Mouse (Mus musculus): ENCODE measurements around the gene Carns1.
A peak's percentile ranks its signal among the peaks of the same experiment; 100 is the strongest.

The Carns1 gene

GRCm38 (mm10) chr19:4202149-4202548, 26.9 kb upstream of the Carns1 start:
- no peak for DNase-seq (ENCODE audit: low spot score)

DNA sequence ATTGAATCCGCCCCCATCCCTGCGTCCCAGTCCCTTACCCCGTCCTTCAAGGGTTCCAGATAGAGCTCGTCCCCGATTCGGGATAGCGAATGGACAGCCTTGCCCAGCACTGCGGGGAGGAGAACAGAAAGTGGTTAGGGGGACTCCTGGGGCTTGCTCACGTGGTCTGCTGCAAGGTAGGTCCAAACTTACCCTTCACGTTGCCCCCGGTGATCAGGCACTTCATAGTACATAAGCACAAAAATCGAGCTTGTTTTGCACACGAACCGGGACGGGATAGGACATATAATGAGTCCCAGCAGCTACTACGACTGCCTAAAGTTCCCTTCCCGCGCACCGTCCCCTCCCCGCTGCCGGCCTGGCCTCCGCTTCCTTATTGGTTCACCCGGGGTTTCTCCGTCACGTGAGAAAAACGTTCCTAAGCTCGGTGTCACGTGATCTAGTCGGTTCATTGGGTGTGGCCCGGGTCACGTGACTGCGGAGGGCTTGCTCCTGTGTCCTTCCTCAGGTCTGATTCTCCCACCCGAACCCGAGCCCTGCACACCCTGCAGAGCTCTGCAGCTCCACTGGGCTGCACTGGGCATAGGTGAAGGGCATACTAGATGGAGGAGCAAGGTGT, 26.1 kb upstream of the Carns1 start, which contains the start of gene Rad9a:
Gene Rad9a (minus strand): TSS at position 372 of the 619 bp plus-strand sequence.
- DNase-seq (ENCODE audit: low spot score) = peak; percentile 90

GRCm38 (mm10) chr19:4197180-4197579, 21.9 kb upstream of the Carns1 start:
- DNase-seq (ENCODE audit: low spot score) = no peak

- DNase-seq (ENCODE audit: low spot score) = no peak
Observed at GRCm38 (mm10) chr19:4196548-4196947, 21.3 kb upstream of the Carns1 start.

GRCm38 (mm10) chr19:4196048-4196447, 20.8 kb upstream of the Carns1 start:
- DNase-seq (ENCODE audit: low spot score) = no peak

DNA sequence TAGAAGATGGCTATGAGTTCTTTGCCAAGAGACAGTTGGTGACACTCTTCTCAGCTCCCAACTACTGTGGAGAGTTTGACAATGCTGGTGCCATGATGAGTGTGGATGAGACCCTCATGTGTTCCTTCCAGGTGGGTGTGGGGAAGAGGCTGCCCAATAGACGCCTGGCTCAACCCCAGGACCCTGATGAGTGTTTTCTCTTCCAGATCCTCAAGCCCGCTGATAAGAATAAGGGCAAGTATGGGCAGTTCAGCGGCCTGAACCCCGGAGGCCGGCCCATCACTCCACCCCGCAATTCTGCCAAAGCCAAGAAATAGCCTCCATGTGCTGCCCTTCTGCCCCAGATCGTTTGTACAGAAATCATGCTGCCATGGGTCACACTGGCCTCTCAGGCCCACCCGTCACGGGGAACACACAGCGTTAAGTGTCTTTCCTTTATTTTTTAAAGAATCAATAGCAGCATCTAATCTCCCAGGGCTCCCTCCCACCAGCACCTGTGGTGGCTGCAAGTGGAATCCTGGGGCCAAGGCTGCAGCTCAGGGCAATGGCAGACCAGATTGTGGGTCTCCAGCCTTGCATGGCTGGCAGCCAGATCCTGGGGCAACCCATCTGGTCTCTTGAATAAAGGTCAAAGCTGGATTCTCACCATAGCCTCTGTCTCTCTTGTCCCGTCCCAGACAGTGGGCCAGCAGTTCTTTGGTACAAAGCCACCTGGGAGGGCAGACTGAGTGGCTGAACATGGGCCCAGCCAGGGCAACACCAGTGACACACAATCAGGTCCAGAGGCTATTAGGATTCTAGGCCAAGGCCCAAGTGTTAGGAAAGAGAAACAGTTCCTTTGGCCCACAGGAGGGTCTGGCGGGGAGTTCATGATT, 19.7 kb upstream of the Carns1 start:
- DNase-seq (ENCODE audit: low spot score) = no peak

- DNase-seq (ENCODE audit: low spot score) = no peak
Observed at GRCm38 (mm10) chr19:4194021-4194724, 18.9 kb upstream of the Carns1 start.

DNA sequence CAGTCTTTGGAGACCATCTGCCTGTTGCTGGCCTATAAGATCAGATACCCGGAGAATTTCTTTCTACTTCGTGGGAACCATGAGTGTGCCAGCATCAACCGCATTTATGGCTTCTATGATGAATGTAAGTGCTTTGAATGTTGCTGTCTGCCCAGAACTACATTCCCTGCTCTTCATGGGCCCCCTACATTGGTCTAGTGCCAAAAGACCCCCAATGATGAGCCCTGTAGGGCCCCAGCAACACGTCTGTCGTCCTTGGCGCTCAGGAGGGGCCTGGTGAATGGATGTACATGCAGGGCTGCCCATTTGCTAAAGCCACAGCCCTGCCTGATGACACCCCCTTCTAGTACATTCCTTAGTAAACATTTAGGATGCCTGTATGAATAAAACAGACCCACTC, 17.9 kb upstream of the Carns1 start:
- no peak for DNase-seq (ENCODE audit: low spot score)

DNA sequence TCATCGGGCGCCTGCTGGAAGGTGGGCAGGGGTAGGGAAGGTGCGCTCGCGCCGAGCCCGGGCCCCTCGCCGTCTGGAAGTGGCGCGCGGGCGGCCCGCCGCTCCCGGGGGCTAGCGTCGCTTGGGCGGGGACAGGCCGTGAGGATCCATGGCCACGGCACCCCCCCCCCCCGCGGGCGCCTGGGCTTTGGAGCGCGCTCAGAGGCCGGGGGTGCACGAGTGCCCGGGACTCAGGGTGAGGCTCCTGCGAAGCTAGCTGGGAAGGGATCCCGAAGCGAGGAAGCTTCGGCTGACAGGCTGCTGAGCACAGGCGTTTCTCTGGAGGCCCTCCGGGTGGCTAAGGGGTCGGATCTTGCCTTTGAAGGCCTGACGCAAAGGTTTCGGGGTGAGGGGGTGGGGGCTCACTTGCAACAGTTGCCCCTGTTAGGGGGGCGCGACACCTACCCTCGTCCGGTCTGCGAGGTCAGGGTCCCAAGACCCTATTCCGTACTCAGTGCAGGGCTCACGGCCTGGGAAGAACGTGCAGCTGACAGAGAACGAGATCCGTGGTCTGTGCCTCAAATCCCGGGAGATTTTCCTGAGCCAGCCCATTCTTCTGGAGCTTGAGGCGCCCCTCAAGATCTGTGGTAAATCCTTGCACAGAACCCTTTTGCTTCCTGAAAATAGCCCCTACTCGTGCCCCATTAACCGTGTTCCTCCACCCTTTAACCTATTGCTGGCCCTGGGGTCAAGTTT, 17.1 kb upstream of the Carns1 start:
- no peak for DNase-seq (ENCODE audit: low spot score)

GRCm38 (mm10) chr19:4191528-4192250, 16.4 kb upstream of the Carns1 start, which contains the start of gene Ppp1ca:
TSS of gene Ppp1ca (plus strand) at chr19:4192065.
- peak; percentile 97 for DNase-seq (ENCODE audit: low spot score)

GRCm38 (mm10) chr19:4190831-4191334, 15.6 kb upstream of the Carns1 start, which contains the start of gene Tbc1d10c:
TSS of gene Tbc1d10c (minus strand) at chr19:4191284.
- DNase-seq (ENCODE audit: low spot score) = peak; percentile 60

DNA sequence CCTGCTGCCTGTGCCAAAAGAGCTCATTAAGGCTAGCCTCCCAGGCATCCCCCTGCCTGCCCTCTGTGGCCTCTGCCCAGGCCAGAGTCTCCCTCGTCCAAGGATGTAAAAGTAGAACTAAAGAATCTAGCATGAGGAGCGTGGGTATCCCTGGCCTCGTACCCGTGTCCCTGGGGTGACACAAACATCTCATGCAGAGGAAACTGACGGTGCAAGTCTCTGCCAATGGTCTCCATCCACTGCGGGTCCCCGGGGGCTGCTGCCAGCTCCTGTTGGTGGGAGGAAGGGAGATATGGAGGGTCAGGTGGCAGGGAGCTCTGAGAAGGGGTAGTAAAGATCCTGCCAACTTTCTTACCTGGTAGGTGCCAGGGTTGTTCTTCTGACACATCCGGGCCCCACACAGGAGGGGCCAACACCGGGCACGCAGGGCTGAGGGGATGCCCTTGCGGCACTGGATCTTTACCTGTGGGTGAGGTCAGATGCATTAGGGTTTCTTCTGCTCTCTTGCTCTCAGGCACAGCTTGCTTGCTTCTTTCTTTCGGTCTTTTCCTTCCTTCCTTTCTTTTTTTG, 13.9 kb upstream of the Carns1 start:
- no peak for DNase-seq (ENCODE audit: low spot score)

DNA sequence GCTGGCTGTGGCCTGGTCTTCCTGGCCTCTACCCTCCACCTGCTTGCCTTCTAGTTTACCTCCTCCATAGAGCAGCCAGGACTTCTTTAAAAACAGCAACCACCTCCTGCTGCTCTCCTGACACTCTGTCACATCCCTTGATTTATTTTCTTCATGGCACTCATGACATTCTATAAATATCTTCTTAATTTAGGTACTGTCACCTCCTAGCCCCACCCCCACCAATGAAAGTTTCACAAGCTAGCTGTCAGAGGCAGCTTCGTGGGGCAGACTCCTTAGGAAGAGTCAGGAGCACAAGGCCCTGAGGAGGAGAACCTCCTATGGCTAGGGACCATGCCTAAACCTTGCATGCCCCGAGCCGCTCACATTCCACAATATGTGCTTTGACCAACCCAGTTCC, 12.0 kb upstream of the Carns1 start:
- no peak for DNase-seq (ENCODE audit: low spot score)

DNA sequence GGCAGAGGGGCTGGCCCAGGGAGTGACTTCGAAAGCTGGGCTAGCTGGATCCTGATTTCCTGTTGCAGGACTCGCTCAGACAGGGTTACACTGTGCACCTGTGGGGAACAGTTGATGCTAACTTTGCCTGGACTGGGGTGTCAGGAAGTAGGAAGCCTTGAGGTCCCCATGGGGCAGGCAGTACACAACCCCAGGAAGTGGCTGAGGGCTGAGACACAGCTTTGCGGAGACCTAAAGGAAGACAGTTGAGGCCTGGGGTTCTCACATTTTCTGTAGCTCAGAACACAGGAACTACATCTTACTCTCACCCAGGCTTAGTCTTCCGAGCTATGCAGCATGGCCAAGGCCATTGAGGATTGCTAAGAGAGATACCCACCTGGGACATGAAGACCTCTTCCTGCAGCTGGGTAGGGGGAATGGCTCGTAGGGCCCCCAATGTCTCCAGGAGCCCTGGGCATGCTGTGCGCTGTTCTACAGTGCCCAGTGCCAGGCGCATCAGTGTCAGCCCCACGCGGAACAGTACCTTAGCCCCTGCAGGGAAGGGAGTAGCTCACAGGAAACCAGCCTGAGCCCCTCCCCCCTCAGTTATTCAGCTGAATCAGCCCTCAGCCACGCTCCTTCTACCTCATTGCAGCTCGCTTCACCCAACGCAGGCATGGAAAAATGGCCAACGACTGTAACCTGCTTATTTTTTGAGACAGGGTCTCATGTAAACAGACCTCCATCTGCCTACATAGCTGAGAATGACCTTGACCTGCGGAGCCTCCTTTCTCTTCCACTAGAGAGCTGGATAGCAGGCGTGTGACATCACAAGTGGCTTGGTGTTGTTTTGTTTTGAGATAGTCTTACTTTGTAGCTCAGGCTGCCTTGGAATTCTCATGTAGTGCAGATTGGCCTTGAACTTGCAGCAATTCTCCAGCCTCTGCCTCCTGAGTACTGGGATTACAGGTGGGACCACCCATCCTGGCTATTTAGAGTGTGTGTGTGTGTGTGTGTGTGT, 10.0 kb upstream of the Carns1 start:
- no peak for DNase-seq (ENCODE audit: low spot score)

DNA sequence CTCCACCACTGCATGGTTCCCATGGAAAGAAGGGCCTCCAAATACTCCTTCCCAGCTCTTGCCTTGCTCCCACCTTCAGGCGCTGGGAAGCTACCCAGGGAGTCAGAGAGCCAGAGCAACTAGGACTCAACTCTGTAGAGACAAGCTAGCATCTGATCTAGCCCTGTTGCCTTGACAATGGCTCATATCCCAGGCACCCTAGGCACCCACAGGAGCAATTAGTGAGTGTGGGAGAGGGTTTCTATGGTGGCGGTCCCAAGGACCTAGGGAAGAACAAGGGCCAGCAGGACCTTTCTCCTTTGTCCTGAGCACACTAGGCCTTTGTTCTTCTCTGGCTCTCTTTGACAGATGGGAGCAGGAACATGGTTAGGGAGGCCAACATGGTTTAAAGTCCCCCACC, 8.4 kb upstream of the Carns1 start:
- DNase-seq (ENCODE audit: low spot score) = no peak

- no peak for DNase-seq (ENCODE audit: low spot score)
Observed at GRCm38 (mm10) chr19:4181892-4182291, 6.6 kb upstream of the Carns1 start.

- no peak for DNase-seq (ENCODE audit: low spot score)
Observed at GRCm38 (mm10) chr19:4180411-4180810, 5.1 kb upstream of the Carns1 start.

DNA sequence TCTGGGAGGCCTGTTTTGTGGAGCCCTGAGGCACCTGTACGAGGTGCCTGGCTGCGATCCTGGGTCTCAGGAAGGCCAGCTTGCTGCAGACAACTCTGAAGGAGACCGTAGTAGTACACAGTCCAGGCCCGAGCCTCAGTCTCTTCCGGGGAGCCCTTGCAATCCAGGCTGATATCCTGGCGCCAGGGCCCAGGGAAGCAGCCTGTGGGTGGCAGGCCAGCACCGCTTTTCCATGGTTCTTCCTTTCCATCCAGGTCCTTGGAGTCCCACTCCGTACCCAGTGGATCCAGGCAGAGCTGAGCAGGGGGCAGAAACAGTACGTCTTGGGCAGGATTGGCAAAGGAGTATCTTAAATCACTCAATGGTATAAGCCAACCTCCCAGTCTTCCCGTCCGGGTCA, 2.4 kb downstream of the Carns1 start:
- DNase-seq (ENCODE audit: low spot score) = no peak

Data from spleen, adult 12 weeks (tissue).